ENCODE assay signal across 9 mouse cellular contexts in the genomic region with DNA sequence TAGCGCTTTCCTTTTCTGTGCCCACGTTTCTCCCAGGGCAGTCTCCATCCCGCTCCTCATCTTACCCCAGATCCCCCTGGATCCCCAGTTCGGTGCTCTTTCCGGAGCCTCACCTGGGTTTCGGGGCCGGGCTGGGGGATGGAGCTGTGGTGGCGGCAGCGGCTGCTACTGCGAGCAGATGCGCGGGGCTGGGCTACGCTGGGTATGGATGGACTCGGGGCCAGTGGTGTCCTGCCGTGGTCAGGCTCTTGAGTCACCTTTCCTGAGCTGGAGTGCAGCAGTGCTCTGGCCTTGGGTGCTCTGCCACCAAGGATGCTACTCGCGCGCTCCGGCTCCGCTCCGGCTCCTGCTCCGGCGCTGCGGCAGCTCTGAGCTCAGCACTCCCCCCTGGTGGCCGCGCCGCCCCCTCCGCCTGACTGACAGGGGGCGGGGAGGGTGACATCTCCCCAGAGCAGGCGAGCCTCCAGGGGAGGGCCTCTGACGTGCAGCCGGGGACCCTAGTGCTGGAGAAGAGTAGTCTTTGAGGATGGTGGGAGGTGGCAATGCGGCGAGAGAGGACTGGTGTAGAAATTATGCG. TPM values are rescaled to one million over a fixed set of nuclear protein-coding genes. Genes with fewer than 3 reads are reported as not detected.
DNase-seq lines count a peak whose midpoint lies in the region; ATAC-seq lines count a peak whose summit lies in the region.
"Had no signal": no experiment of that assay in that cellular context is flagged by ENCODE, and none has a peak within 500 bp of the region (broad histone marks: within the 10 kb centered on the region; RNA-seq: fewer than 3 reads in every experiment).

Gene Sncb (minus strand): TSS at position 404 of the 577 bp plus-strand sequence.

- ATAC-seq in intestine, embryonic 15.5 days: peak; percentile 41; the same call in 1 of the 2 replicates
- no peak; the same call in 1 of the 2 replicates for ATAC-seq in limb, embryonic 13.5 days (ENCODE audit: low FRiP score, low read depth)
- peak; percentile 31; the same call in 1 of the 2 replicates for ATAC-seq in stomach, embryonic 16.5 days (ENCODE audit: insufficient read depth, low FRiP score)

- H3K4me2 ChIP-seq in intestine, embryonic 15.5 days (replicated peaks): peak within 1 kb of the TSS; percentile 61
- H3K4me2 ChIP-seq in limb, embryonic 13.5 days (replicated peaks): peak within 1 kb of the TSS; percentile 61
- peak within 1 kb of the TSS; percentile 47 for H3K4me2 ChIP-seq in stomach, embryonic 16.5 days (ENCODE audit: low read depth, low read length)

- peak; percentile 88 for DNase-seq in left cerebral cortex, adult 18-20 months (ENCODE audit: low spot score in 2 of 2)
- DNase-seq in left cerebral cortex, adult 11 months (ENCODE audit: low spot score): no peak
- peak; percentile 93 to 94 for DNase-seq in cerebellum, postnatal 10 days
- DNase-seq in frontal cortex, postnatal 25 days (ENCODE audit: low spot score in 2 of 2): peak; percentile 72 to 81
- DNase-seq in naive thymus-derived CD4-positive, alpha-beta T cell, adult 2 months (ENCODE audit: low read depth): peak; percentile 51

- H3K9me3 ChIP-seq in intestine, embryonic 15.5 days: no peaks in the 10 kb centered on the region
- H3K9me3 ChIP-seq in limb, embryonic 13.5 days: no peaks in the 10 kb centered on the region
- no peaks in the 10 kb centered on the region for H3K9me3 ChIP-seq in stomach, embryonic 16.5 days (replicated peaks; ENCODE audit: control insufficient read depth, low read length)

- 0 out of 2 replicates have a peak, but pooled peaks cover 5% of the 10 kb centered on the region for H3K4me1 ChIP-seq in intestine, embryonic 15.5 days (replicated peaks)
- H3K4me1 ChIP-seq in limb, embryonic 13.5 days: peaks cover 11% of the 10 kb centered on the region
- H3K4me1 ChIP-seq in stomach, embryonic 16.5 days (ENCODE audit: control insufficient read depth, insufficient read depth, low read length): peaks cover 8% of the 10 kb centered on the region; the same call in 1 of the 2 replicates

- no peak within 1 kb of the TSS for H3K9ac ChIP-seq in intestine, embryonic 15.5 days
- no peak within 1 kb of the TSS for H3K9ac ChIP-seq in limb, embryonic 13.5 days
- no peak within 1 kb of the TSS for H3K9ac ChIP-seq in stomach, embryonic 16.5 days (ENCODE audit: low read length)

- 2% methylated on average over 35 of the region's 35 CpGs for WGBS in intestine, embryonic 15.5 days
- under 1% methylated on average over 35 of the region's 35 CpGs for WGBS in limb, embryonic 13.5 days
- WGBS in stomach, embryonic 16.5 days: 2% methylated on average over 35 of the region's 35 CpGs

- H3K27me3 ChIP-seq in intestine, embryonic 15.5 days (replicated peaks): peaks cover 53% of the 10 kb centered on the region
- peaks cover 68% of the 10 kb centered on the region for H3K27me3 ChIP-seq in limb, embryonic 13.5 days
- peaks cover 45% of the 10 kb centered on the region for H3K27me3 ChIP-seq in stomach, embryonic 16.5 days (ENCODE audit: control insufficient read depth, insufficient read depth, low read length)

- H3K36me3 ChIP-seq in intestine, embryonic 15.5 days: no peaks in the 10 kb centered on the region
- no peaks in the 10 kb centered on the region for H3K36me3 ChIP-seq in limb, embryonic 13.5 days
- H3K36me3 ChIP-seq in stomach, embryonic 16.5 days (ENCODE audit: control insufficient read depth, insufficient read depth, low read length): no peaks in the 10 kb centered on the region

- H3K27ac ChIP-seq in intestine, embryonic 15.5 days: no peak within 1 kb of the TSS
- no peak within 1 kb of the TSS for H3K27ac ChIP-seq in limb, embryonic 13.5 days
- H3K27ac ChIP-seq in stomach, embryonic 16.5 days (ENCODE audit: low read length): no peak within 1 kb of the TSS

- H3K4me3 ChIP-seq in intestine, embryonic 15.5 days (replicated peaks): peak within 1 kb of the TSS; percentile 30
- peak within 1 kb of the TSS; percentile 37 for H3K4me3 ChIP-seq in limb, embryonic 13.5 days
- H3K4me3 ChIP-seq in stomach, embryonic 16.5 days (replicated peaks; ENCODE audit: low read length): peak within 1 kb of the TSS; percentile 35
- H3K4me3 ChIP-seq: myocyte had no signal

RNA-seq across cellular contexts. Expression of gene Sncb, which starts in this region (rescaled TPM):
- total RNA-seq in left cerebral cortex, adult 18-20 months (2021): 100 to 1,000 TPM; 925 to 932 TPM
- 0.24 and 0.42 TPM in 2 replicates for polyA plus RNA-seq in intestine, embryonic 15.5 days (2015; fragmentation: Nextera tagmentation; extraction: Ambion mirVana)
- polyA plus RNA-seq in limb, embryonic 13.5 days (2015; fragmentation: Nextera tagmentation; extraction: Ambion mirVana): not detected in 2 replicates
- 0.52 and 0.72 TPM in 2 replicates for polyA plus RNA-seq in stomach, embryonic 16.5 days (2015; fragmentation: Nextera tagmentation; extraction: Ambion mirVana)
- polyA plus RNA-seq: myocyte had no signal

Comparison
In these comparisons a context has a peak if more than half of its experiments do, and no peak if none do; other contexts are left out.
1. Peak in ATAC-seq, H3K4me3 ChIP-seq and H3K4me2 ChIP-seq in intestine, embryonic 15.5 days; RNA of the gene not detected or under 1 TPM.
2. Peak in ATAC-seq, H3K4me3 ChIP-seq and H3K4me2 ChIP-seq in stomach, embryonic 16.5 days; RNA of the gene not detected or under 1 TPM.